Mouse (Mus musculus) 416B (cell line): Measurements from ENCODE around the gene Cyp4f16.
"Not testable (repeated sequence)": the region's sequence is repeated elsewhere in the genome, so short reads cannot be mapped to it uniquely, and the experiment has no call there.

Source experiments
- DNase-seq: peaks from one replicate; pipeline ENCODE4 v3.0.0; 2011; ENCODE audit warnings: low read depth

Gene Cyp4f16

DNA sequence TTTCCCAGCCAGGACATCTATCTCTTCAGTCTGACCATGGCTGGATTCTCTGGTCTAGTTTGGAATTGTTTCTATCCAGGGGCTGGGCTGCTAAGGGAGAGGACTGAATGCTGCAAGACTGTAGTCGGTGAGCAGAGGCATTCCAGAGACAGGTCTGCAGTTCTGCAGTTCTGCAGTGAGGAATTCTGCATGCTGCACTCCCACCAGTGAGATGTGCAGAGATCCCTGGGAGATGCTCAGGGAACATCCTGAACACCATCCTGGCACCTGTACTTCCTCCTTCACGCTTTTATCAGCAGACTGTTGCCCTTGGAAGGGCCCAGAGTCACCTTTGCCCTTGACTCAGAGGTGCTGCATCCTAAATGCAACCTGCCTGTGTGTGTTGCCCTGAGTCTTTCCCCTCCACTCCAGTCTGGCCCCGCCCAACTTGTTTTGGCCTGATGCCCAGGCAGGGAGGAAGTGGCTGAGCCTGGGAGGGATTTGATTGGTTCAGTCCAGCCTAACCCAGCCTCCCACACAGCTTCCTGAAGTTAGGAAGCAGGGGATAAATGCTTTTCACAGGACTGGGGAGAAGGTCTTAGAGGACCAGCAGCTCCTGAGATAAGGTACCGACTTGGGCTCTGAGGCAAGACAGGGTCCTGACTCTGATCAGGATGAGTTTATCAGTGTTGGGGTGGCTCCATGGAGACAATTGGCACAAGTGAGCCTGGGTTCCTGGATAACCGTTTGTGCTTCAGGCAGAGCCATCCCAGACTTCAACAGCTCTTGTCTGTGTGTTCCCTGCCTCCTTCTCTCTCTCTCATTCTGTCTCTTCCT is at the start of gene Cyp4f16:
TSS of gene Cyp4f16 (plus strand) at position 508 of the 816 bp plus-strand sequence.
- DNase-seq: peak; percentile 82

GRCm38 (mm10) chr17:32492349-32492980 is 43.9 kb upstream of the Cyp4f16 start:
- DNase-seq: no peak

DNA sequence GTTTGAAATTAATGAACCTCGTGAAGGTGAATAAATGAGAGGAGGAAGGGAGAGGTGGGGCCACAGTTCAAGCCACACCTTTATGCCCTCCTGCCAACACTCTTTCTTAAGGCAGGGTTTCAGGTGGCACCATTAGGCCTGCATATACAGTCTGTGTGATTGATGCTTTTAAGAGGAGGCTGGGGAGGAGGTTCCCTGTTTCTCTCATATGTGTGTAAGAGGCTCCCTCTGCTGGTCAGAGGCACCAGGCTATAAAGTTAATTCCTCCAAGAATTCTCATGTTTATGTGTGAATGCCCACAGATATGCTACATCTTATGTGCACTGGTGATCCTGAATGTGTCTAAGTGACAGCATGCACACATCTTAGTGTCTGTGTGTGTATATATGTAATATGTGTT is 41.8 kb upstream of the Cyp4f16 start:
- peak; percentile 81 for DNase-seq

GRCm38 (mm10) chr17:32500511-32500910 is 35.8 kb upstream of the Cyp4f16 start:
- not testable (repeated sequence) for DNase-seq

- no peak for DNase-seq
These were observed 35.3 kb upstream of the Cyp4f16 start for GRCm38 (mm10) chr17:32501051-32501450.

DNA sequence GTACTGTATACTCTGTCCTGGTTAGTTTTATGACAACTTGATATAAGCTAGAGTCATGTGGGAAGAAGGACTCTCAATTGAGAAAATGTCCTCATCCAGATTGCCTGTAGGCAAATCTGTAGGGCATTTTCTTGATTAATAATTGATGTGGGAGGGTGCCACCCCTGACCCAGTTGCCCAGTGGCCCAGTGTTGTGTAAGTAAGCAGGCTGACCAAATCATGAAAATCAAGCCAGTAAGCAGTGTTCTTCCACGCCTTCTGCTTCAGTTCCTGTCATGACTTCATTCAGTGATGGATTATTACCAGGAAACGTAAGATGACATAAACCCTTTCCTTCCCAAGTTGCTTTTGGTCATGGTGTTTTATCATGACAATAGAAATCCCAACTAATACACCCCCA is 33.2 kb upstream of the Cyp4f16 start:
- DNase-seq: no peak

- DNase-seq: no peak
These were observed 30.3 kb upstream of the Cyp4f16 start, which contains the start of gene Cyp4f17 for GRCm38 (mm10) chr17:32505851-32506728. Gene Cyp4f17 (plus strand): TSS chr17:32506050.

DNA sequence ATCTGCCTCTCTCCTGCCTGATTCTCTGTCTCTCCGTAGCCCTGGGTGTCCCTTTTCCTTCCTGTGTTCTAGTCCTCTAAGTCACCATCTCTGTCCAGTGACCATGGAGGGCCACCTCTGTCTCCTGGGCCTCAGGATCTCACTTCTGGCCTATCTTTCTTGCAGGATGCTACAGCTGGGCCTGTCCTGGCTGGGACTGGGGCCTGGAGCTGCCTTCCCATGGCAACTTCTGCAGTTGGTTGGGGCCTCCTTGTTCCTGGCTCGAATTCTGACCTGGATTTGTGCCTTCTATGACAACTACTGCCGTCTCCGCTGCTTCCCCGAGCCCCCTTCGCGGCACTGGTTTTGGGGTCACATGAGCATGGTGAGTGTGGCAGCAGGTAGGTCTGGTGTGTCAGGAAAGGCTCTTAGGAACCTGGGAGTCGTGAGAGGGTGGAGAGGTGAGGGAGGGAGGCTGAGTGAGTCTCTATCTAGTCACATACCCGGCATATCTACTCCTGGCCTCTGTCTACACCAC is 29.6 kb upstream of the Cyp4f16 start:
- DNase-seq: no peak

- DNase-seq: no peak
These were observed 20.2 kb upstream of the Cyp4f16 start for GRCm38 (mm10) chr17:32516126-32516525.

DNA sequence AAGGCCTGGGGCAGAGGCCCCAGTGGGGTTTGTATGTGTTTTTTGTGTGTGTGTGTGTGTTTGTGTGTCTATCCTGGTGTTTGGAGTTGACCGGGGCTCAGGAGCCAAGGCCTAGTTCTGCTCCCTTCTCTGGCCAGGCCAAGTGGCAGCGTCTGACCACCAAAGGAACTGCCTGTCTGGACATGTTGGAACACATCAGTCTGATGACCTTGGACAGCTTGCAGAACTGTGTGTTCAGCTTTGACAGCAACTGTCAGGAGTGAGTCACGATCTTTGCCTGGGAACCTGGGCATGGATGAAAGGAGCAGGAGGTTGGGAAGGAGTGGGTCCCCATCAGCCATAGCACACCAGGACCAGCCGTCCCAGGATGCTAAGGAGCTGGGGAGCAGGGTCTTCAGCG is 14.4 kb upstream of the Cyp4f16 start:
- peak; percentile 34 for DNase-seq

DNA sequence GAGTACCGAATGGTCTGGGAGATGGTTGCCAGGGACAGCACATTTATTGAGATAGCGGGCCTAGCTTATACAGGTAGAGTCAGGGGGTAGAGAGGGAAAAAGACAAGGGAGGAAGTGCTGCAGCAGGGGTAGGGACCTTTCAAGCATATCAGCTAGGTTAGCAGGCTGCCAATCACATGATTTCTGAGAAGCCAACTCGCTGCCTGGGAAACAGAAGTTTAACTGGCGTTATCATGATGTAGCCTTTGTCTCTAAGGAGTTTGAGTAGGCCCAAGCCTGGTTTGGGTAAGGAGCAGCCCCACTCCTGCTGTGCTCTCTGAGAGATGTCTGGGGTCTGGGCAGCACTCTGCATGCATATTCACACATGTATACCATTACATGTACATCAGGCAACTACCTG is 14.0 kb upstream of the Cyp4f16 start:
- DNase-seq: no peak

DNA sequence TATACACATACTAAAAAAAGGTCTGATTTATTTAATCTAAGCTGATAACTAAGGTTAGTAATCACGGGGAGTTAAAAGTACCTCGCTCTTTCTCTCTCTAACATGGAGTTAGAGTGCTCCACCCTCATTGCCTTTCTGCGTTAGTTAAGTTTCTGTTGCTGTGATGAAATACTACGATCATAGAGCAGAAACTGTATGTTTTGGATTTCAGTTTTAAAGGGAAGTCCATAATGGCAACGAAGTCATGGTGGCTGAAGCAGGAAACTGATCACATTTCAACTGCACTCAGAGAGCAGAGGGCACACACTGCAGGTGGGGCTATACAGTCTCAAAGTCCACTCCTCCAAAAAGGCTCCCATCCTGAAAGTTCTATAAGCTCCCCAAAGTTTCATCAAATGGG is 13.5 kb upstream of the Cyp4f16 start:
- no peak for DNase-seq

DNA sequence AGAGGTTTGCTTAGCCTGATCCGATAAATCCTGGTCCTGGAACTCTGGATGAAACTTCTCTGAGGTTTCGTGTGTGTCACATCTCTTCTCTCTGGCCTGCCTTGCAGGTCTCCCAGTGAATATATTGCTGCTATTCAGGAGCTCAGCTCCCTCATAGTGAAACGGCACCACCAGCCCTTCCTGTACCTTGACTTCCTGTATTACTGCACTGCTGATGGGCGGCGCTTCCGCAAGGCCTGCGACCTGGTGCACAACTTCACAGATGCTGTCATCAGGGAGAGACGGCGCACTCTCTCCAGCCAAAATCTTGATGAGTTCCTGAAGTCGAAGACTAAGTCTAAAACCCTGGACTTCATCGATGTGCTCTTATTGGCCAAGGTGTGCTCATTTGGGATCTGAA is 12.5 kb upstream of the Cyp4f16 start:
- DNase-seq: no peak

DNA sequence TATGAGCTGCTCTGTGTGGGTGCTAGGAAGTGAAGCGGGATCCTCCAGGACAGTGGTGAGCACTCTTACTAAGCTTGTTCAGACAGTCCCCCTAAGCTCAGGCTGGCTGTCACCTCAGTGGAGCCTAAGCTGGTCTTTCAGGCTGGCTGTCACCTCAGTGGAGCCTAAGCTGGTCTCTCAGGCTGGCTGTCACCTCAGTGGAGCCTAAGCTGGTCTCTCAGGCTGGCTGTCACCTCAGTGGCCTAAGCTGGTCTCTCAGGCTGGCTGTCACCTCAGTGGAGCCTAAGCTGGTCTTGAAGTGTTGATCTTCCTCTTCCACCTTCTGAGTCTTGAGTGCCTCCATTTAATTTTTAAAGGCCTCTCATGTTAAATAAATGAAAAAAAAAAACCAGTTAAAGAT is 10.0 kb upstream of the Cyp4f16 start:
- not testable (repeated sequence) for DNase-seq

GRCm38 (mm10) chr17:32527748-32528147 is 8.6 kb upstream of the Cyp4f16 start:
- no peak for DNase-seq

DNA sequence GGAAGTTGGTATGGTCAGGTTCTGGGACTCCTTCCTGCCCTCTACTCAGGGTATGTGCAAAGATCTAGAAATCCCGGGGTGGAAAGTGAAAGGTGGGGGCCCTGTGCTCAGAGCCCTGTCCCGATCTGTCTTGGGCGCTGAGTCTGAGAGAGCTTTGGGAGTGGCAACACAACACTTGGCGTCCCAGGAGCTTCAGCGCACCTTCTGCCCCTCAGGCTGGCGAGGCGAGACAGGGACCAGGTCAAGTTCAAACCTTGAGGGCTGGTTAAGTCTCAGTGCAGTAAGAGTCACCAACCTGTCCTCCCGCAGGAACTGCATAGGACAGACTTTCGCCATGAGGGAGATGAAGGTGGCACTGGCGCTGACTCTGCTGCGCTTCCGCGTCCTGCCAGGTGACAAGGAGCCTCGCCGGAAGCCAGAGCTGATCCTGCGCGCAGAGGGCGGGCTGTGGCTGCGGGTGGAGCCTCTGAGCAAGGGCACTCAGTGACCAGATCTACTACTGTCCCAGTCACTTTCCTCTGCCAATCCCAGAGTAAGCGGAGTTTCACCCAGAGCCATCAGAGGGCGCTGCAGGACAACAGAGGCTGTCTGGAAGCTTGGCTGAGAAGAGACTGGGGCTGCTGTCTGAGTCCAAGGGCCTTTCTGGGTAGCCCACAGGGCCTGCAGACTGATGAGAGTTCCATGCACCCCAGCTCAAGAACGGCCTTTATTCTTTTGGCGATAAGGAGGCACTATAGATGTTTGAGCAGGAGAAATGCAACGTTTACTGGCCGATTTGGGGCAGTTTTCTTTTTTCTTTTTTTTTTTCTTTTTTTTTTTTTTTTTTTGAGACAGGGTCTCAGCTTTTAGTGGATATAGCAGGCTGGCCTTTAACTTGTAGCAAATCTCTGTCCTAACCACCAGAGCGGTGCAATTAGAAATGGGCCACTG is 7.7 kb upstream of the Cyp4f16 start:
- peak; percentile 94 for DNase-seq

DNA sequence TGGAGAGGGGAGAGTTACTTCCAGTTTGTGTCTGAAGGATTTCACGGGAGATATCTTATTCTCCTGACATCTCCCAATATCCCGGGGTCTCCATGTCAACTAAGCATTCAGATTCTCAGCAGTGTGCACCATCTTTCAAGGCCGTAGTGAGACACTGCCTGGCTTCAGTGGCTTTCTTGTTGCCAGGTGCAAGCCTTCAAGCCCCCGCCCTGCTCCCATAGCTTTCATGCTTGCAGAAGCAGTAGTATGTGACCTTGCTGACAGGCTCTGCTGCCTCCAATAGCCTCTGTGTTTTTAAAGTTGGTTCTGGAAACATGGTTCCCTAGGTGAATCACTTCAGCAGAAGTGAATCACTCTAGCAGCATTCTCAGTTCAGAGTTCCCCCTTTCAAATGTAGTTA is 4.0 kb upstream of the Cyp4f16 start:
- DNase-seq: not testable (repeated sequence)

- DNase-seq: peak; percentile 53
These were observed 2.3 kb upstream of the Cyp4f16 start for GRCm38 (mm10) chr17:32534068-32534467.

DNA sequence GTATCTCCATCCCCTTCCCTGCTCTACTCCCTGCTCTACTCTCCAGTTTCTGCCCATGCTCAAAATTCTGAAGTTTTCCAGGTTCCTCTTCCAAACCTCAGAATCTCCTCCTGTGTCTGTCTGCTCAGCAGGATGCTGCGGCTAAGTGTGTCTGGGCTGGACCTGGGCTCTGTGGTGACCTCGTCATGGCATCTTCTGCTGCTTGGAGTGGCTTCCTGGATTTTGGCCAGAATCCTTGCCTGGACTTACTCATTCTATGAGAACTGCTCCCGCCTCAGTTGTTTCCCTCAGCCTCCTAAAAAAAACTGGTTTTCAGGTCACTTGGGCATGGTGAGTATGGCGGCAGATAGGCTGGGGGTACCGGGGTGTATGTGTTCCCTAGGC is 501 bp downstream of the Cyp4f16 start:
- peak; percentile 58 for DNase-seq

DNA sequence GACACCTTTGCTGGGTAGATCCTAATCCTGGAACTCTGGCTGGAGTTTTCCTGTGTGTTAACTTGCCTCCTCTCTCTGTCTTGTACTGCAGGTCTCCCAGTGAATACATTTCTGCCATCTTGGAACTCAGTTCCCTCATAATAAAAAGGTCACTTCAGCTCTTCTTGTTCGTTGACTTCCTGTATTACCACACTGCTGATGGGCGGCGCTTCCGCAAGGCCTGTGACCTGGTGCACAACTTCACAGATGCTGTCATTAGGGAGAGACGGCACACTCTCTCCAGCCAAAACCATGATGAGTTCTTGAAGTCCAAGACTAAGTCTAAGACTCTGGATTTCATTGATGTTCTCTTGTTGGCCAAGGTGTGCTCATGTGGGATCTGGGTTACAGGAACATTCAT is 8.4 kb downstream of the Cyp4f16 start:
- DNase-seq: not testable (repeated sequence)

DNA sequence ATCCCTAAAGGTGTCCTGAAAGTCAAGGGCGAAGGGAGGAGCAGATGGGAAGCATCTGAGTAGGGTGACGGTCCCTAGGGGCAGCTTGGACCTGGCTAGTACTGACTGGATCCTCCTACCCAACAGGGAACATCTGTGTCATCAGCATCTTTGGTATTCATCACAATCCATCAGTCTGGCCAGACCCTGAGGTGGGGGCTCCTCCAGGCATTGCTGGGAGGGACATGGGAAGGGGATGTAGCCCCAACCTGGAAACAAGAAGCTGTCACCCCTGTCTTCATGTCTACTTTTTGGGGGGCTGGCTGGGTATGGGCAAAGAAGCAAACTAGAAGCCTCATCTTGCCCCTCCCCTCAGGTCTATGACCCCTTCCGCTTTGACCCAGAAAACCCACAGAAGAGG is 14.0 kb downstream of the Cyp4f16 start:
- not testable (repeated sequence) for DNase-seq
